Comparison of ENCODE assay signal across 31 mouse cellular contexts in genomic region chr9:58443061-58443460, GRCm38 (mm10). TPM values are rescaled to one million over a fixed set of nuclear protein-coding genes. Genes with fewer than 3 reads are reported as not detected.
DNase-seq lines count a peak whose midpoint lies in the region; ATAC-seq and TF ChIP-seq lines count a peak whose summit lies in the region.
"Had no signal": no experiment of that assay in that cellular context is flagged by ENCODE, and none has a peak within 500 bp of the region (broad histone marks: within the 10 kb centered on the region; RNA-seq: fewer than 3 reads in every experiment).

No protein-coding gene starts in this region.

- TF ChIP-seq POLR2A in cerebellum, adult 2 months (IDR thresholded peaks at IDR 0.05; ENCODE audit: borderline replicate concordance, insufficient read depth, low read length), result no peak

- peaks cover 39% of the 10 kb centered on the region for H3K4me1 ChIP-seq in hindbrain, postnatal 0 days (ENCODE audit: insufficient read depth, low read length)
- H3K4me1 ChIP-seq in hindbrain, embryonic 10.5 days (replicated peaks), result peaks cover 59% of the 10 kb centered on the region
- peaks cover 64% of the 10 kb centered on the region for H3K4me1 ChIP-seq in embryonic facial prominence, embryonic 10.5 days
- H3K4me1 ChIP-seq in embryonic facial prominence, embryonic 15.5 days, result peaks cover 29% of the 10 kb centered on the region
- H3K4me1 ChIP-seq in limb, embryonic 15.5 days, result peaks cover 35% of the 10 kb centered on the region
- H3K4me1 ChIP-seq in cerebellum, adult 2 months (ENCODE audit: control insufficient read depth, insufficient read depth, low read length), result peaks cover 29% of the 10 kb centered on the region

- H3K4me3 ChIP-seq in hindbrain, postnatal 0 days (ENCODE audit: low read length), result no peak overlapping the region
- H3K4me3 ChIP-seq in hindbrain, embryonic 10.5 days, result no peak overlapping the region
- H3K4me3 ChIP-seq in embryonic facial prominence, embryonic 10.5 days, result no peak overlapping the region
- H3K4me3 ChIP-seq in embryonic facial prominence, embryonic 15.5 days (replicated peaks), result no peak overlapping the region
- H3K4me3 ChIP-seq in limb, embryonic 15.5 days, result no peak overlapping the region
- H3K4me3 ChIP-seq in cerebellum, adult 2 months (replicated peaks; ENCODE audit: insufficient read depth, low read depth, low read length), result no peak overlapping the region
- H3K4me3 ChIP-seq: embryonic facial prominence, embryonic 12.5 days; heart, embryonic 10.5 days; hindbrain, embryonic 15.5 days; kidney, embryonic 15.5 days; limb, embryonic 12.5 days; lung, embryonic 15.5 days; megakaryocyte, embryonic 14.5 days; midbrain, embryonic 13.5 days; neural tube, embryonic 15.5 days had no signal

- no peak overlapping the region for H3K9ac ChIP-seq in hindbrain, postnatal 0 days (replicated peaks; ENCODE audit: low read length)
- H3K9ac ChIP-seq in embryonic facial prominence, embryonic 15.5 days, result no peak overlapping the region
- H3K9ac ChIP-seq in limb, embryonic 15.5 days, result no peak overlapping the region
- H3K9ac ChIP-seq: embryonic facial prominence, embryonic 12.5 days; hindbrain, embryonic 15.5 days; kidney, embryonic 15.5 days; limb, embryonic 12.5 days; lung, embryonic 15.5 days; midbrain, embryonic 13.5 days; neural tube, embryonic 15.5 days had no signal

- TF ChIP-seq CTCF in hindbrain, postnatal 0 days (IDR thresholded peaks at IDR 0.05; ENCODE audit: low read depth), result no peak
- TF ChIP-seq CTCF in cerebellum, adult 2 months (IDR thresholded peaks at IDR 0.05; ENCODE audit: borderline replicate concordance, insufficient read depth, low read depth, low read length), result no peak

- ATAC-seq in hindbrain, postnatal 0 days, result no peak
- ATAC-seq in embryonic facial prominence, embryonic 15.5 days (ENCODE audit: insufficient number of reproducible peaks, low FRiP score, low TSS enrichment, low read depth), result no peak
- ATAC-seq in limb, embryonic 15.5 days (ENCODE audit: insufficient number of reproducible peaks, low FRiP score, low TSS enrichment, low read depth), result no peak
- ATAC-seq: midbrain, embryonic 13.5 days had no signal

- H3K36me3 ChIP-seq in hindbrain, postnatal 0 days (ENCODE audit: insufficient read depth, low read length), result no peaks in the 10 kb centered on the region
- H3K36me3 ChIP-seq in hindbrain, embryonic 10.5 days, result no peaks in the 10 kb centered on the region
- no peaks in the 10 kb centered on the region for H3K36me3 ChIP-seq in embryonic facial prominence, embryonic 10.5 days (replicated peaks)
- H3K36me3 ChIP-seq in embryonic facial prominence, embryonic 15.5 days, result no peaks in the 10 kb centered on the region
- no peaks in the 10 kb centered on the region for H3K36me3 ChIP-seq in limb, embryonic 15.5 days
- H3K36me3 ChIP-seq: embryonic facial prominence, embryonic 12.5 days; heart, embryonic 10.5 days; hindbrain, embryonic 15.5 days; kidney, embryonic 15.5 days; limb, embryonic 12.5 days; lung, embryonic 15.5 days; midbrain, embryonic 13.5 days; neural tube, embryonic 15.5 days had no signal

- no peaks in the 10 kb centered on the region for H3K27me3 ChIP-seq in hindbrain, postnatal 0 days (ENCODE audit: insufficient read depth, low read length)
- no peaks in the 10 kb centered on the region for H3K27me3 ChIP-seq in hindbrain, embryonic 10.5 days (ENCODE audit: insufficient read depth, poor library complexity, severe bottlenecking)
- no peaks in the 10 kb centered on the region for H3K27me3 ChIP-seq in embryonic facial prominence, embryonic 10.5 days (replicated peaks; ENCODE audit: low read depth, poor library complexity, severe bottlenecking)
- H3K27me3 ChIP-seq in embryonic facial prominence, embryonic 15.5 days, result no peaks in the 10 kb centered on the region
- H3K27me3 ChIP-seq in limb, embryonic 15.5 days, result no peaks in the 10 kb centered on the region
- H3K27me3 ChIP-seq in cerebellum, adult 2 months (ENCODE audit: control insufficient read depth, insufficient read depth, low read length), result no peaks in the 10 kb centered on the region
- H3K27me3 ChIP-seq: embryonic facial prominence, embryonic 12.5 days; hindbrain, embryonic 15.5 days; kidney, embryonic 15.5 days; limb, embryonic 12.5 days; lung, embryonic 15.5 days; midbrain, embryonic 13.5 days; neural tube, embryonic 15.5 days had no signal

- WGBS in hindbrain, postnatal 0 days, result 58% methylated on average over 3 of the region's 3 CpGs
- 74% methylated on average over 3 of the region's 3 CpGs for WGBS in hindbrain, embryonic 10.5 days
- WGBS in embryonic facial prominence, embryonic 10.5 days, result 80% methylated on average over 3 of the region's 3 CpGs
- WGBS in embryonic facial prominence, embryonic 15.5 days, result 82% methylated on average over 3 of the region's 3 CpGs
- 67% methylated on average over 3 of the region's 3 CpGs for WGBS in limb, embryonic 15.5 days
- 91% methylated on average over 3 of the region's 3 CpGs for WGBS in cerebellum, adult 2 months

- no peaks in the 10 kb centered on the region for H3K9me3 ChIP-seq in hindbrain, postnatal 0 days (ENCODE audit: low read length)
- no peaks in the 10 kb centered on the region for H3K9me3 ChIP-seq in hindbrain, embryonic 10.5 days
- H3K9me3 ChIP-seq in embryonic facial prominence, embryonic 10.5 days, result no peaks in the 10 kb centered on the region
- H3K9me3 ChIP-seq in embryonic facial prominence, embryonic 15.5 days (replicated peaks), result no peaks in the 10 kb centered on the region
- no peaks in the 10 kb centered on the region for H3K9me3 ChIP-seq in limb, embryonic 15.5 days
- H3K9me3 ChIP-seq: embryonic facial prominence, embryonic 12.5 days; heart, embryonic 10.5 days; hindbrain, embryonic 15.5 days; kidney, embryonic 15.5 days; limb, embryonic 12.5 days; lung, embryonic 15.5 days; megakaryocyte, embryonic 14.5 days; midbrain, embryonic 13.5 days; neural tube, embryonic 15.5 days had no signal

- no peak overlapping the region for H3K4me2 ChIP-seq in hindbrain, postnatal 0 days (ENCODE audit: low read depth, low read length)
- H3K4me2 ChIP-seq in embryonic facial prominence, embryonic 15.5 days (replicated peaks), result no peak overlapping the region
- H3K4me2 ChIP-seq in limb, embryonic 15.5 days, result no peak overlapping the region
- H3K4me2 ChIP-seq: embryonic facial prominence, embryonic 12.5 days; hindbrain, embryonic 15.5 days; kidney, embryonic 15.5 days; limb, embryonic 12.5 days; liver, embryonic 11.5 days; lung, embryonic 15.5 days; midbrain, embryonic 13.5 days; neural tube, embryonic 15.5 days had no signal

- peak; percentile 54 for DNase-seq in hindbrain, postnatal 0 days (ENCODE audit: low spot score)
- no peak for DNase-seq in hindbrain, embryonic 10.5 days (ENCODE audit: low spot score)
- DNase-seq in embryonic facial prominence, embryonic 10.5 days (ENCODE audit: low spot score), result no peak
- DNase-seq in cerebellum, adult 2 months, result no peak
- no peak for DNase-seq in kidney, postnatal 36 days
- DNase-seq: B cell, adult 2 months; cerebellum, adult 8-10 months; cerebellum, postnatal 25 days; gastrocnemius, postnatal 25 days; heart, adult 11 months; heart, postnatal 36 days; kidney, adult 18-20 months; kidney, postnatal 25 days; layer of hippocampus, postnatal 36 days; thymus, adult 18-20 months; thymus, postnatal 36 days had no signal

- no peak overlapping the region for H3K27ac ChIP-seq in hindbrain, postnatal 0 days
- no peak overlapping the region for H3K27ac ChIP-seq in hindbrain, embryonic 10.5 days
- H3K27ac ChIP-seq in embryonic facial prominence, embryonic 10.5 days (replicated peaks), result peak overlapping the region; percentile 51
- H3K27ac ChIP-seq in embryonic facial prominence, embryonic 15.5 days (replicated peaks), result 0 out of 2 replicates have a peak overlapping the region, but pooled peaks have one; percentile 69
- H3K27ac ChIP-seq in limb, embryonic 15.5 days, result peak overlapping the region; percentile 83
- no peak overlapping the region for H3K27ac ChIP-seq in cerebellum, adult 2 months (ENCODE audit: insufficient read depth, low read length)
- H3K27ac ChIP-seq: embryonic facial prominence, embryonic 12.5 days; kidney, embryonic 15.5 days; limb, embryonic 12.5 days; lung, embryonic 15.5 days; stomach, postnatal 0 days had no signal

RNA-seq across cellular contexts. Expression of gene Insyn1, which starts 45.3 kb away (rescaled TPM):
- 106 and 127 TPM in 2 replicates for total RNA-seq in hindbrain, postnatal 0 days (2014; rRNA removed)
- polyA plus RNA-seq in hindbrain, postnatal 0 days (2015; fragmentation: Nextera tagmentation; extraction: Ambion mirVana), result 7.4 and 8.7 TPM in 2 replicates
- polyA plus RNA-seq in hindbrain, embryonic 10.5 days (2016; fragmentation: Nextera tagmentation; extraction: Ambion mirVana), result 1.1 and 2.1 TPM in 2 replicates
- polyA plus RNA-seq in embryonic facial prominence, embryonic 10.5 days (2016; fragmentation: Nextera tagmentation; extraction: Ambion mirVana), result 0.85 and 1.1 TPM in 2 replicates
- 3.7 and 4.6 TPM in 2 replicates for polyA plus RNA-seq in embryonic facial prominence, embryonic 15.5 days (2015; fragmentation: Nextera tagmentation; extraction: Ambion mirVana)
- 2.9 and 3.2 TPM in 2 replicates for polyA plus RNA-seq in limb, embryonic 15.5 days (2015; fragmentation: Nextera tagmentation; extraction: Ambion mirVana)
- 147 and 149 TPM in 2 replicates for polyA plus RNA-seq in cerebellum, adult 2 months (2012; rRNA removed)
- total RNA-seq: monocyte, adult 5-6 weeks had no signal
- polyA plus RNA-seq: liver, embryonic 16.5 days had no signal

Comparison
In these comparisons a context has a peak if more than half of its experiments do, and no peak if none do; other contexts are left out.
1. H3K27ac ChIP-seq: peak in embryonic facial prominence, embryonic 10.5 days (single experiment), embryonic facial prominence, embryonic 15.5 days (single experiment) and limb, embryonic 15.5 days (single experiment); none in hindbrain, postnatal 0 days (single experiment), hindbrain, embryonic 10.5 days (single experiment) and cerebellum, adult 2 months (single experiment).
2. RNA of gene Insyn1, which starts 45.3 kb away (polyA plus RNA-seq): 147 to 149 TPM in cerebellum, adult 2 months; 7.4 to 8.7 TPM in hindbrain, postnatal 0 days, 3.7 to 4.6 TPM in embryonic facial prominence, embryonic 15.5 days, 2.9 to 3.2 TPM in limb, embryonic 15.5 days, 1.1 to 2.1 TPM in hindbrain, embryonic 10.5 days and 0.85 to 1.1 TPM in embryonic facial prominence, embryonic 10.5 days; every median in the first group is over 10 times any median in the second.